22 mouse cellular contexts compared by ENCODE assay signal in genomic region chr7:133438631-133439030, GRCm38 (mm10).
A peak's percentile ranks its signal among the peaks of the same experiment; 100 is the strongest.
DNase-seq lines count a peak whose midpoint lies in the region; ATAC-seq lines count a peak whose summit lies in the region.
"Had no signal": no experiment of that assay in that cellular context is flagged by ENCODE, and none has a peak within 500 bp of the region (broad histone marks: within the 10 kb centered on the region; RNA-seq: fewer than 3 reads in every experiment).

No protein-coding gene starts in this region.

- WGBS in hindbrain, embryonic 10.5 days = 48% methylated on average over 6 of the region's 6 CpGs
- 48% methylated on average over 6 of the region's 6 CpGs for WGBS in hindbrain, embryonic 16.5 days
- WGBS in midbrain, embryonic 10.5 days = 53% methylated on average over 6 of the region's 6 CpGs
- WGBS in midbrain, embryonic 14.5 days = 47% methylated on average over 6 of the region's 6 CpGs

- no peaks in the 10 kb centered on the region for H3K36me3 ChIP-seq in hindbrain, embryonic 10.5 days
- no peaks in the 10 kb centered on the region for H3K36me3 ChIP-seq in hindbrain, embryonic 16.5 days (ENCODE audit: control insufficient read depth, insufficient read depth, low read length)
- H3K36me3 ChIP-seq in midbrain, embryonic 10.5 days = no peaks in the 10 kb centered on the region
- H3K36me3 ChIP-seq in midbrain, embryonic 14.5 days (ENCODE audit: control insufficient read depth, insufficient read depth, low read length) = no peaks in the 10 kb centered on the region
- H3K36me3 ChIP-seq: heart, embryonic 12.5 days; neural tube, embryonic 13.5 days had no signal

- no peak for DNase-seq in hindbrain, embryonic 10.5 days (ENCODE audit: low spot score)
- DNase-seq in midbrain, embryonic 10.5 days (ENCODE audit: low spot score) = no peak
- no peak for DNase-seq in midbrain, embryonic 14.5 days
- DNase-seq in adrenal gland, postnatal 14 days = peak; percentile 62
- DNase-seq in cerebellum, postnatal 14 days = no peak
- DNase-seq in cerebellum, adult 8-10 months = no peak
- DNase-seq: cerebellum, adult 18-20 months; cerebellum, postnatal 36 days; embryo, embryonic 11 days; gastrocnemius, postnatal 14 days; heart, adult 18-20 months; heart, postnatal 14 days; kidney, adult 8-10 months; kidney, postnatal 25 days; thymus, postnatal 36 days had no signal

- no peak overlapping the region for H3K4me2 ChIP-seq in hindbrain, embryonic 16.5 days (ENCODE audit: low read length)
- H3K4me2 ChIP-seq in midbrain, embryonic 14.5 days (ENCODE audit: low read length) = no peak overlapping the region
- H3K4me2 ChIP-seq: heart, embryonic 12.5 days; hindbrain, embryonic 14.5 days; neural tube, embryonic 13.5 days had no signal

- H3K4me3 ChIP-seq in hindbrain, embryonic 10.5 days = no peak overlapping the region
- H3K4me3 ChIP-seq in hindbrain, embryonic 16.5 days (ENCODE audit: low read length) = no peak overlapping the region
- no peak overlapping the region for H3K4me3 ChIP-seq in midbrain, embryonic 10.5 days
- H3K4me3 ChIP-seq in midbrain, embryonic 14.5 days (replicated peaks; ENCODE audit: low read depth, low read length) = no peak overlapping the region
- H3K4me3 ChIP-seq: heart, embryonic 12.5 days; layer of hippocampus, adult 2 months; myocyte; neural tube, embryonic 13.5 days had no signal

- no peak for ATAC-seq in hindbrain, embryonic 16.5 days
- no peak for ATAC-seq in midbrain, embryonic 14.5 days (ENCODE audit: low FRiP score, low TSS enrichment)
- ATAC-seq: forebrain, embryonic 16.5 days had no signal

- H3K27ac ChIP-seq in hindbrain, embryonic 10.5 days = peak overlapping the region; percentile 66; the same call in 1 of the 2 replicates
- H3K27ac ChIP-seq in hindbrain, embryonic 16.5 days (ENCODE audit: low read depth, low read length) = no peak overlapping the region
- H3K27ac ChIP-seq in midbrain, embryonic 10.5 days (replicated peaks) = peak overlapping the region; percentile 79
- no peak overlapping the region for H3K27ac ChIP-seq in midbrain, embryonic 14.5 days (replicated peaks; ENCODE audit: low read depth, low read length)
- H3K27ac ChIP-seq: hindbrain, embryonic 14.5 days; layer of hippocampus, adult 2 months; neural tube, embryonic 13.5 days had no signal

- H3K9ac ChIP-seq in hindbrain, embryonic 16.5 days (ENCODE audit: low read depth, low read length) = no peak overlapping the region
- no peak overlapping the region for H3K9ac ChIP-seq in midbrain, embryonic 14.5 days (replicated peaks; ENCODE audit: low read length)
- H3K9ac ChIP-seq: heart, embryonic 12.5 days; hindbrain, embryonic 14.5 days; neural tube, embryonic 13.5 days had no signal

- H3K9me3 ChIP-seq in hindbrain, embryonic 10.5 days = 0 out of 2 replicates have a peak, but pooled peaks cover 3% of the 10 kb centered on the region
- no peaks in the 10 kb centered on the region for H3K9me3 ChIP-seq in hindbrain, embryonic 16.5 days (ENCODE audit: control insufficient read depth, low read length)
- H3K9me3 ChIP-seq in midbrain, embryonic 10.5 days (replicated peaks) = no peaks in the 10 kb centered on the region
- no peaks in the 10 kb centered on the region for H3K9me3 ChIP-seq in midbrain, embryonic 14.5 days (ENCODE audit: control insufficient read depth, low read length)
- H3K9me3 ChIP-seq: heart, embryonic 12.5 days; neural tube, embryonic 13.5 days had no signal

- H3K4me1 ChIP-seq in hindbrain, embryonic 10.5 days (replicated peaks) = peaks cover 60% of the 10 kb centered on the region
- H3K4me1 ChIP-seq in hindbrain, embryonic 16.5 days (ENCODE audit: control insufficient read depth, insufficient read depth, low read depth, low read length) = peaks cover 9% of the 10 kb centered on the region
- peaks cover 74% of the 10 kb centered on the region for H3K4me1 ChIP-seq in midbrain, embryonic 10.5 days
- peaks cover 20% of the 10 kb centered on the region for H3K4me1 ChIP-seq in midbrain, embryonic 14.5 days (ENCODE audit: control insufficient read depth, insufficient read depth, low read length)

- peaks cover 3% of the 10 kb centered on the region for H3K27me3 ChIP-seq in hindbrain, embryonic 10.5 days (ENCODE audit: insufficient read depth, poor library complexity, severe bottlenecking)
- H3K27me3 ChIP-seq in hindbrain, embryonic 16.5 days (replicated peaks; ENCODE audit: control insufficient read depth, insufficient read depth, low read length) = no peaks in the 10 kb centered on the region
- H3K27me3 ChIP-seq in midbrain, embryonic 10.5 days (ENCODE audit: low read depth, poor library complexity, severe bottlenecking) = peaks cover 32% of the 10 kb centered on the region
- H3K27me3 ChIP-seq in midbrain, embryonic 14.5 days (ENCODE audit: control insufficient read depth, insufficient read depth, low read length) = no peaks in the 10 kb centered on the region
- H3K27me3 ChIP-seq: heart, embryonic 12.5 days; neural tube, embryonic 13.5 days had no signal

Comparison
In these comparisons a context has a peak if more than half of its experiments do, and no peak if none do; other contexts are left out.
1. H3K27ac ChIP-seq: peak in hindbrain, embryonic 10.5 days (single experiment) and midbrain, embryonic 10.5 days (single experiment); none in hindbrain, embryonic 16.5 days (single experiment) and midbrain, embryonic 14.5 days (single experiment).